Mouse (Mus musculus) testis, adult 2 months (tissue): Measurements from ENCODE around the gene Zfp51.
"Not testable (repeated sequence)": the region's sequence is repeated elsewhere in the genome, so short reads cannot be mapped to it uniquely, and the experiment has no call there.

ENCODE experiments used
- CTCF ChIP-seq: fragments of 200-500 bp; IDR thresholded peaks from 2 replicates; pipeline ENCODE4 v1.5.1; 2012; ENCODE audit warnings: low read depth, mild to moderate bottlenecking, inconsistent platforms, low read length, moderate library complexity; ENCODE audit not compliant: control insufficient read depth, insufficient read depth, insufficient replicate concordance
- POLR2A ChIP-seq: fragments of 200-500 bp; IDR thresholded peaks from 2 replicates; pipeline ENCODE4 v1.6.1; 2012; ENCODE audit warnings: low read depth, mild to moderate bottlenecking, inconsistent platforms, low read length, moderate library complexity; ENCODE audit not compliant: control insufficient read depth

GRCm38 (mm10) chr17:21474729-21475128, 24.6 kb downstream of the Zfp51 start:
- not testable (repeated sequence) for TF ChIP-seq CTCF, POLR2A
